Mouse (Mus musculus): Measurements from ENCODE around the gene Cavin3. TPM values are rescaled to one million over a fixed set of nuclear protein-coding genes. Genes with fewer than 3 reads are reported as not detected.

The Cavin3 gene
- polyA plus RNA-seq (2011; ENCODE audit: insufficient read length, low read depth, missing spikeins), result 89.7 and 95.1 TPM in 2 replicates

DNA sequence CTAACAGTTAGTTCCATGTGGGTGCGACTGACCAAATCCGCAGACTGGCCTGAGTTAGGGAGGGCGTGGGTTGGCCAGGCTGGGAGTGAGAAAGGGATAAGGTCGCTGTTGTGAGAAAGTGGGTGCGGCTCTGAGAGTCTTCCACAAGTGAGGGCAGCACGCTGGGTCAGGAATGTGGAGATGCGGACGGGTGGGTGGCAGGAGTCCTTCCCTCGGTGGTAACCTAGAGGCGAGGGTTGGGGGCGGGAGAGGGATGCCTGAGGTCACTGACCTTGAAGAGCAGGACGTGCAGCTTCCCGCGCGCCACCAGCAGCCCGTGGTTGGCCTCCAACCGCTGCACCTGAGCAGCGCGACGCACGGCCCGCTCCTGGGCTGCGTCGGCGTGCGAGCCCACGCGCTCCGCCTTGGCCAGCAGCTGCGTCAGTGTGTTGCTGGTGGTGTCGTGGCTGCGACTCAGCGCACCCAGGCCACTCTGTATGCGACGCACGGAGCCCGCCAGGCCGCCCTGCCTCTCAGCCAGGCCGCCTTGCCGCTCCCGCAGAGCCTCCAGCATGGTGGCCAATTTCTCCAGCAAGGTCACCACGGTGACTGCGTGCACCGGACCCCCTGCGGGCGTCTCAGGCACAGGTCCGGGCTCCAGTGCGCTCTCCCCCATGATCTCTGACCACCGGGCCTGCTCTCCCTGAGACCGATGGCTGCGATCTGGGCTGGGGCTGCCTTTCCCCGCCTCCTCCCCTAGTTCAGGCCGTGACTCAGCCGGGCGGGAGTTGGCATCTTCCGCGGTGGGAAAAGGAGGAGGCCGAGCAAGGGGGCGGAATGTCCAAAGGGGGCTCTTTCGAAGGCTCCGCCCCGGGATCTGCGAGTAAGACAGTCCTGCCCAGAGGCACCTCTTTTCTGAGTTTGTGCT lies at the start of gene Cavin3:
Gene Cavin3, minus strand, starts transcription at position 796 of the 907 bp plus-strand sequence.
- H3K4me1 ChIP-seq (ENCODE audit: control insufficient read depth, insufficient read depth, low read length), result 0 out of 2 replicates have a peak, but pooled peaks cover 8% of the 10 kb centered on the region
- peak within 1 kb of the TSS; percentile 99 for H3K27ac ChIP-seq (ENCODE audit: insufficient read depth, low read length)
- peak within 1 kb of the TSS; percentile 45 for H3K4me3 ChIP-seq (ENCODE audit: insufficient read depth, low read length)
- peak; percentile 91 for TF ChIP-seq POLR2A (IDR thresholded peaks at IDR 0.05; ENCODE audit: low read depth, low read length)
- no peak for TF ChIP-seq CTCF (IDR thresholded peaks at IDR 0.05; ENCODE audit: borderline replicate concordance, insufficient read depth, low read length)

DNA sequence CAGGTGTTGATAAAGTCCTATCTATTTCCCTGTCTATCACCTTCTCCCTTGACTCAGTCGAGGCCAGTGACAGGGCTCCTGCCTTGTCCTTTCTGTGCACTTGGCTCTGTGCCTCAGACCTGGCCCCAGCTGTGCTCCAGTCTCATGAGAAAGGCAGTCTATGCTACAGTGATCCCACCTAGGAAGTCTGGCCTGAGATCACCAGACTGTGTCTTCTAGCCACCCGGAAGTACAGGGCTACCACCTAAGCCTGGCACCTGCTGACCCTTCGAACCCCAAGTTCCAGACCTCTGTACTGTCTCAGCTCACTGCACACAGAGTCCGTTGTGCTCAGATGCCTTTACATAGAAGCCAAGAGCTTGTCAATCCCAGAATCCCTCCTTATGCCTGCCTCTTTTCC lies 46.0 kb upstream of the Cavin3 start:
- Histone ChIP-seq H3K4me3 (ENCODE audit: insufficient read depth, low read length) (no peak overlapping the region), H3K4me1 (ENCODE audit: control insufficient read depth, insufficient read depth, low read length) (no peaks in the 10 kb centered on the region), H3K27ac (ENCODE audit: insufficient read depth, low read length) (no peak overlapping the region)
- TF ChIP-seq CTCF (IDR thresholded peaks at IDR 0.05; ENCODE audit: borderline replicate concordance, insufficient read depth, low read length) (no peak), POLR2A (IDR thresholded peaks at IDR 0.05; ENCODE audit: low read depth, low read length) (no peak)

DNA sequence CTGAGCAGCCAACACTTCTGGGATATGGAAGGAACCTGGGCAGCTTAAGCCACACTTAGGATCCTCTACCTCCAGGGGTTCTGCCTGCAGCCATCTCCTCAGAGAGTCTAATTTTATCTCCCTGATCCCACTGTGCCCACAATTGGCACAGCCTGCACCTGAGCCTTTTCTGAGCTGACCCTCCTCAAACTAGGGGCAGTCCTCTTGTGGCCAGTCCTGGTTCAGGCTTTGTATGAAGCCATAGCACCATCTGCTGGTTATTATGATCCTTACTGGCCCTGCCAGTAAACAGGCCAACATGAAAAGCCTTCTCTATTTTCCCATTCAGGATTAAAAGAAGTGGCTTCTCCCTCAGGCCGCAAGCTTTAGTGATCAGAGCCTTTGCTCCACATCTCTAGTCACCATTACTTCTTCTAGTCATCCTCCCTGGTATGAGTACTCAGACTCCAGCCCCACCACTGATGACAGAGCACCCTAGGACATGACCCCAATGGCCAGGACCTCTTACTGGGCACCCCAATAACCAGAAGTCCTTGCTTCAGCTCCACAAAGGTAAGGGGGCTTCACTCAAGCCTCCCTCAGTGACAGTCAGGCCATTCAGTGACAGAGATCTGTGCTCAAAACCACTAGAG lies 45.3 kb upstream of the Cavin3 start:
- Histone ChIP-seq H3K27ac (ENCODE audit: insufficient read depth, low read length) (no peak overlapping the region), H3K4me1 (ENCODE audit: control insufficient read depth, insufficient read depth, low read length) (no peaks in the 10 kb centered on the region), H3K4me3 (ENCODE audit: insufficient read depth, low read length) (no peak overlapping the region)
- TF ChIP-seq POLR2A (IDR thresholded peaks at IDR 0.05; ENCODE audit: low read depth, low read length), result no peak
- peak; percentile 31; the same call in 1 of the 2 replicates for TF ChIP-seq CTCF (IDR thresholded peaks at IDR 0.05; ENCODE audit: borderline replicate concordance, insufficient read depth, low read length)

DNA sequence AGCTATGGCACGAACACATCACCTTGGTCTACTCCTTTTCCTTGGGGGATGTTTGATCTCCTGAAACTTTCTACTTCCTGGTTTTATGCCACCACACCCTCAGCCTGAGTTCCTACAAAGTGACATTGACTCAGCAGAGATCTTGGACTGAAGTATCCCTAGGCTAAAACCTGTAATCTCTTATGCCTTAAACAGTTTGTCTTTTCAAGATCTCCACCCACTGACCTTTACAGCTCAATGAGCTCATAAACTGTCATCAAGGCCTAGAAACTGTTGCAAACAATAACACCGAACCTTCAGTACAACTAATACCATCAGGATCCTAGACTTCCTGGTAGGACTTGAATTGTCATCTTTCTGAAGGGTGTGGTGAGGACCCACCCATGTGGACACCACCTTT lies 42.1 kb upstream of the Cavin3 start:
- Histone ChIP-seq H3K4me1 (ENCODE audit: control insufficient read depth, insufficient read depth, low read length) (peaks cover 10% of the 10 kb centered on the region), H3K4me3 (ENCODE audit: insufficient read depth, low read length) (no peak overlapping the region), H3K27ac (ENCODE audit: insufficient read depth, low read length) (no peak overlapping the region)
- TF ChIP-seq POLR2A (IDR thresholded peaks at IDR 0.05; ENCODE audit: low read depth, low read length) (no peak), CTCF (IDR thresholded peaks at IDR 0.05; ENCODE audit: borderline replicate concordance, insufficient read depth, low read length) (no peak)

DNA sequence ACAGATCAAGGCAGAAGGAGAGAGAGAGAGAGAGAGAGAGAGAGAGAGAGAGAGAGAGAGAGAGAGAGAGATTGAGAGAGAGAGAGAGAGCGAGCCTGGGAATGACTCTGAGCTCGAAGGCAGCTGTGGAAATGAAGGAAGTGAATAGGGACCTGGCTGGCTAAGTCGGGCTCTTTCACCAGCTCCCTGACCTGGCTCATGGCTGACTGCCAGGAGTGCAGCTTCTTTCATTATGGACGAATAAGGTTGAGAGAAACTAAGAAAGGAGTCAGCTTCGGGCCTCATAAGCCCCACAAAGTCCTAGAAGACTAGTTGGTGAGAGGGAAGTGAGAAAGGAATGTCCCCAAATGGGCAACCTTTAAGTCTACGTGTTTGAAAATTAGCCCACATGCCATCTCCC lies 38.1 kb upstream of the Cavin3 start:
- TF ChIP-seq POLR2A (IDR thresholded peaks at IDR 0.05; ENCODE audit: low read depth, low read length), result no peak
- no peak for TF ChIP-seq CTCF (IDR thresholded peaks at IDR 0.05; ENCODE audit: borderline replicate concordance, insufficient read depth, low read length)
- peaks cover 12% of the 10 kb centered on the region for H3K4me1 ChIP-seq (ENCODE audit: control insufficient read depth, insufficient read depth, low read length)
- H3K4me3 ChIP-seq (ENCODE audit: insufficient read depth, low read length), result no peak overlapping the region
- peak overlapping the region; percentile 75 for H3K27ac ChIP-seq (ENCODE audit: insufficient read depth, low read length)

DNA sequence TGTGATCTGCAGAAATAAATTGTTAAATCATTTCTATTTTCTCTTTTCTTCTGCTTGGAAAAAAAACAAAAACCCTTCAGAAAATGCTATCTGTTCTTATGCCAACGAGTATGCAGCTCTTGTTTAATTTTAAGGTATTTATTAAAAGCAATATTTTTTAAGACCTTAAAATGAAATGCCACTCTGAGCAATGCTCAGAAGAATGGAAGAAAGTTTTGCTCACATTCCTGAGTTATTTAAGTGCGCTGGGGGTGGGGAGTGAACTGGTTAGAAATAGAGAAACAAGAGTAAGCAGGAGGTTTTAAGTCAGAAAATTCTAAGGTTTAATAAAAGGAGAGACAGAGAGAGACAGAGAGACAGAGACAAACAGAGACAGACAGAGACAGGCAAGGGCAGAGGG lies 37.7 kb upstream of the Cavin3 start:
- TF ChIP-seq CTCF (IDR thresholded peaks at IDR 0.05; ENCODE audit: borderline replicate concordance, insufficient read depth, low read length) (no peak), POLR2A (IDR thresholded peaks at IDR 0.05; ENCODE audit: low read depth, low read length) (no peak)
- peak overlapping the region; percentile 75 for H3K27ac ChIP-seq (ENCODE audit: insufficient read depth, low read length)

DNA sequence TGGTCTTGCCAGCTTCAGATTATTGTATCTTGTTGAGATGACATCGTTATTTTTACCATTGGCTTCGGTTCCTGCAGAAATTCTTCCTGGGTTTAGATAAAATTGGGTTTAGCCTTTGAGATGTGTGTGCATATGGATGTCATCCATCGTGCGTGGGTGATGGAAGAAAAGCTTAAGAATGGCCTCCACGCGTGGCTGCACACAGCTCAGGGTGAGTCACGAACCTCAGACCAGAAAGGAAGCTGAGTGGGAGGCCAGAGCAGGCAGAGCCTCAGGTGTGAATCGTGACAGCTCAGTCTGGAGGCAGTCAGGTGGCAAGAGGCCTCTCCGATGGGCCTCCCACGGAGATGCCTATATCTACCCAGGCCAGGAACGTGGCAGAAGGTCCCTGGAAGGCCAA lies 37.2 kb upstream of the Cavin3 start:
- Histone ChIP-seq H3K4me3 (ENCODE audit: insufficient read depth, low read length) (no peak overlapping the region), H3K27ac (ENCODE audit: insufficient read depth, low read length) (peak overlapping the region; percentile 49; the same call in 1 of the 2 replicates), H3K4me1 (ENCODE audit: control insufficient read depth, insufficient read depth, low read length) (peaks cover 18% of the 10 kb centered on the region)
- TF ChIP-seq CTCF (IDR thresholded peaks at IDR 0.05; ENCODE audit: borderline replicate concordance, insufficient read depth, low read length), result no peak
- TF ChIP-seq POLR2A (IDR thresholded peaks at IDR 0.05; ENCODE audit: low read depth, low read length), result no peak

More for the DNA sequence above, 37.7 kb upstream of the Cavin3 start:
- H3K4me3 ChIP-seq (ENCODE audit: insufficient read depth, low read length), result no peak overlapping the region
- peaks cover 13% of the 10 kb centered on the region for H3K4me1 ChIP-seq (ENCODE audit: control insufficient read depth, insufficient read depth, low read length)

DNA sequence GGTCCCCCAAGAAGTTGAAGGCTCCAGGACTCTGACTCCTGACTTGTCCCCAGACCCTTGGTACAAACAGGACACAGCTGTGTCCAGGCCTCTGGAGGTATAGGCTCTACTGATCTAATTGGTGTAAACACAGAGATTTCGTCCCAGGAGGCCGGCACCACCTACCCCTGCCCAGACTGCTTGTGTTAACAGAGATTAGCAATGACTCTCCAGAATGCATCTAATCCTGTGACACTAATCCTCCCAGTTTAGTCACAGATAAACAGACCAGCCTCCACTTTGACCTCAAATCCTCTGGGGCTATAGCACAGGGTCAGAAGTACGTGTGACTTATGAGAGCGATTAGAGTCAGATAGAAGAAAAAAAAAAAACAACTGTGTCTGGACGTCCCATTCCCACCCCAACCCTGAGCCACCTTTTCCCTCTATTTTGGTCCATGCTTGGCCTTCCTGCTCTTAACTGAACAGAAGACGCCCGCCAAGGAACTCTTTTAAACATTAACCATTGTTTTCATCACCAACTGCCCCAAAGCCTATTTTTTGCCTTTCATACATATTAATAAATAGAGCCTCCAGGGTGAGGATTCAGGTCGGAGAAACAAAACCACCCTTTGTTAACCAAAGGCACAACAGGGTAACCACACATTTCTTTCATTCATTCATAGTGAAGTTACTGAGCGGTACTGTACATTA lies 34.7 kb upstream of the Cavin3 start:
- no peak overlapping the region for H3K27ac ChIP-seq (ENCODE audit: insufficient read depth, low read length)
- H3K4me3 ChIP-seq (ENCODE audit: insufficient read depth, low read length), result no peak overlapping the region
- TF ChIP-seq POLR2A (IDR thresholded peaks at IDR 0.05; ENCODE audit: low read depth, low read length) (no peak), CTCF (IDR thresholded peaks at IDR 0.05; ENCODE audit: borderline replicate concordance, insufficient read depth, low read length) (no peak)
- peaks cover 24% of the 10 kb centered on the region for H3K4me1 ChIP-seq (ENCODE audit: control insufficient read depth, insufficient read depth, low read length)

DNA sequence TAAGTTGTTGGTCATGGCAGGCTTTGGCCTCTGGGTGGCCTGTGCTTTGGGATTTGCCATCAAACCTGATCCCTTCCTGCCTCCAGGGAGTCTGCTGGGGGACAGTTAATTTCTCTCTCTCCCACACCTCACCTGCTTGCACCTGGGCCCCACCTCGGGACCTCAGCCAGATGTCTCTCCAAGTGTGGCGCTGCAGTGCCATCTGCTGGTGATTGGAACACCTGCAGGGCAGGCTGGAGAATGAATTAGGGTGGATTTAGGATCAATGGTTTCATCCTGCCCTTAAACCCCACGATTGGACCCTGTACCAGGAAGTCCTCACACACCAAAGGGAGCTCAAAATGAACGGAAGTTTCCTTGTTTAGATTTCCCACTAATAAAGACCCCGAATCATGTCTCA lies 33.1 kb upstream of the Cavin3 start:
- TF ChIP-seq POLR2A (IDR thresholded peaks at IDR 0.05; ENCODE audit: low read depth, low read length) (no peak), CTCF (IDR thresholded peaks at IDR 0.05; ENCODE audit: borderline replicate concordance, insufficient read depth, low read length) (peak; percentile 88)
- Histone ChIP-seq H3K27ac (ENCODE audit: insufficient read depth, low read length) (no peak overlapping the region), H3K4me1 (ENCODE audit: control insufficient read depth, insufficient read depth, low read length) (peaks cover 21% of the 10 kb centered on the region), H3K4me3 (ENCODE audit: insufficient read depth, low read length) (no peak overlapping the region)

Measured in embryonic fibroblast, embryonic 13.5 days (primary cell).